ENCODE assay signal across 1 mouse cellular context in genomic region chr17:47591073-47591472, GRCm38 (mm10).
A peak's percentile ranks its signal among the peaks of the same experiment; 100 is the strongest.
TF ChIP-seq lines count a peak whose summit lies in the region.

No protein-coding gene starts in this region.

TF ChIP-seq in MEL, 35 proteins besides CTCF, POLR2A, EP300 and RAD21 (continued from another document):
- no peak for TF ChIP-seq E2F4 (IDR thresholded peaks at IDR 0.05; ENCODE audit: borderline replicate concordance, low read depth, low read length)
- TF ChIP-seq USF1 (IDR thresholded peaks at IDR 0.05; ENCODE audit: low read depth, low read length), result no peak
- TF ChIP-seq GABPA (IDR thresholded peaks at IDR 0.05; ENCODE audit: low read depth, low read length), result no peak
- TF ChIP-seq SMC3 (IDR thresholded peaks at IDR 0.05; ENCODE audit: low read depth, low read length), result no peak
- TF ChIP-seq TAL1 (IDR thresholded peaks at IDR 0.05; ENCODE audit: low read length), result peak; percentile 51
- TF ChIP-seq TCF12 (IDR thresholded peaks at IDR 0.05; ENCODE audit: low read depth, low read length), result no peak
- TF ChIP-seq ZNF384 (IDR thresholded peaks at IDR 0.05; ENCODE audit: low read depth, low read length), result no peak
